Mouse (Mus musculus) cerebellum, postnatal 10 days (tissue): ENCODE measurements at regions not wholly inside any gene's neighbourhood (a gene's known extent, or its start where the extent isn't known, plus 50 kb on each side); places are given as distances from the start of the nearest gene placed in this dataset.

Source experiments
- DNase-seq, 2 experiments: peaks; one replicate each; pipeline ENCODE4 v3.0.0; 2021; ENCODE audit warnings: mixed read lengths in 2 of 2

DNA sequence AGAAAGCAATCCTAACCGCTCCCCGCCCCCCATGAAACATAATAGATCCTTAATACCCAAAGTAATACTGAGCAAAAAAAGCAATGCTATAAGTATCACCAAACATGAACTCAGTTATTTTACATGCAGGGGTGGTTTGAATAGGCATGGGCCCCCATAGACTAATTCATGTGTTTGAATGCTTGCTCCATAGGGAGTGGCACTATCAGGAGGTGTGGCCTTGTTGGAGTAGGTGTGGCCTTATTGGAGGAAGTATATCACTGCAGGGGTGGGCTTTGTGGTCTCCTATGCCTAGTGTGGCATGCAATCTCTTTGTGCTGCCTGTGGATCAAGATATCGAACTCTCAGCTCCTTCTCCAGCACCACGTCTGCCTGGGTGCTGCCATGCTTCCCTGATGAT, 237.4 kb upstream of the Atp11b start:
- no peak for DNase-seq

DNA sequence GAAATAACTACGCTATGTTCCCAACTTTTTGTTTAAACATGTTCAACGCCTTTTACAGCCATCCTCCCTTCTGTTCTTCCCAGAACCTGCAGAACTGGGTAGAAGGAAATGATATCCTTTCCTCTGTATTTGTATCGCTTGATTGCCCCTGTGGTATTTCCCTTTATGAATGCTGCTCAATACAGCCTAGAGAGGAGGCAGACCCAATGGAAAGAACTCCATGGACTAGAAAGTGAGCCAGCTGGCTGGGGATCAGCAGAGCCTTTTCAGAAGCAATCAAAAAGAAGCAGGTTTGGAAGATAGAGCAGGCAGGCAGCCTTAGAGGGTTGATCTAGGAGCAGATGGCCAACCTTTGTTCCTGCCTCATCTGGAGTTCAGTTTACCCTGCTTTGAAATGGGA, 233.8 kb upstream of the Atp11b start:
- DNase-seq = peak; percentile 19 to 49

DNA sequence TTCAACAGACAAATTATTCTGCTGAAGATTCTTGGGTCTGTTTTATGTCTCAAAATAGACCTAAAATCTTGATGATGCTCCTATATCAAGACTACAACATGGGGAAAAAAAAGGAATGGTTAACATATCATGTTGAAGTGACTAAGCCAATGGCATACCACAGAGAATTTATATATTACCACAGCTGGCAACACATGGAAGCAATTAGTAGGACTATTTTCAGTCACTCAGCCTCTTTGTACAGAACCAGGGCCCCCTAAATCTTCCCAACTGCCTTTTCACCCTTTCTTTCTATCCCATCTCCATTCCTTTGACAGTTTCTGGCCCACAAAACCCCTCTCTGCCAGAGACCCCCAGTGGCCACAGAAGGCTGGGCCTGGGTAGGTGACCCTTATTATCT, 206.2 kb upstream of the Atp11b start:
- DNase-seq = no peak

DNA sequence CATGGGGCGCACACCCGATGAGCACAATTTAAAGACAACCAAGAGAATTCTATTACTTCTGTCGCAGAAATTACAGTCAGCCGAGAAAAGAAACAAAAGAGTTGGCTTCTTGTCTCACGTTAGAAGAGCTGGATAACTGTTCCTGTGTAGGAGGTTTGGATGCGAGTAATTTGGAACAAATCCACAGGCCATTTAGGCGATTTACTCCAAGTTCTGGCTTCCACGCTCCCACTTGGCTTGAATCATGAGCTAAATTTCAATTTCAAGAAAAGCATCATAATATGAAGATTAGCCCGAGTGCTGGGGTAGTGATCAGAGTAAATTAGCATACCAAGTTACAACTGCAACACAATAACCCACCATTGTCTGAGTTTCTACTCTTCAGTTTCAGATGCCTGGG, 202.1 kb upstream of the Atp11b start:
- no peak for DNase-seq

DNA sequence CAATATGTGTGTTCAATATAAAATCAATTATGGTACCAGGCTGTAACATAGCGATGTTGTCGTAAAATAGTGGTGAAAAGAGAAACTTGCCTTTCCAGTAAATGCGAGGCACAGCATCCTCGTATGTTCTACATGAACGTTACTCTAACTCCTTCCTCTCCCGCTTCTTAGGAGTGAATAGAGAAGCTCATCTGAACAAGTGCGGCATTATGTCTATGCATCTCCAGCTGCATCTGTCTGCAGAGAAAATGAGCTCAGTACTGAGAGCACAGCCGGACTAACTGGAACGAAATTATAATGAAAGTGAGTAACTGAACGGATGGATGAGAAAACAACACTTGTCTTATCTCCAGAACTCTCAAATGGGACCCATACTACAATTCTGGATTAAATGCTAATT, 193.5 kb upstream of the Atp11b start:
- no peak for DNase-seq

DNA sequence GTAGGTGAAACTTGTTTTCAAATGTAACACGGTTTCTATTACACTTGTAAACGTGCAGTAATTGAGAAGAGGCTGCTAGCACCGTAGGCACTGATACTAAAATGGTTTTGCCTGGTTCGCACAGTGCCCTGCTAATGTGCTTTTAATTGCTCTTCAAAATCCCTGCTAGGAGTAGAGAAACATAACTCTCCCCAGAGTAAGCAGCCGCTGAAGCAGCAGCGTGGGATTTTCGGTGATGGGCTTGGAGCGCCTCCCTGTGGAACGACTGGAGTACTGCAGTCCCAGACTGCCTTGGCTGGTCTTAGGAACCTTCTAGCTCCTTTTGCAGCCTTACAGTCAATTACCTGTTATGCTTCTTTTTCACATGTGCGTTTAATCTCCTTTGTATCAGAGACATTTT, 179.5 kb upstream of the Atp11b start:
- peak; percentile 65 to 68 for DNase-seq
